Mouse (Mus musculus) liver, postnatal 0 days (tissue): ENCODE measurements at regions not wholly inside any gene's neighbourhood (a gene's known extent, or its start where the extent isn't known, plus 50 kb on each side); places are given as distances from the start of the nearest gene placed in this dataset.

Experiments used
- CTCF ChIP-seq: sonication (generic); IDR thresholded peaks from 2 replicates; pipeline ENCODE4 v1.5.1; 2016; ENCODE audit warnings: antibody characterized with exemption, low read depth
- EP300 ChIP-seq: IDR thresholded peaks from 2 replicates; pipeline ENCODE4 v1.6.1; 2016; ENCODE audit warnings: antibody characterized with exemption, low read depth, mild to moderate bottlenecking

DNA sequence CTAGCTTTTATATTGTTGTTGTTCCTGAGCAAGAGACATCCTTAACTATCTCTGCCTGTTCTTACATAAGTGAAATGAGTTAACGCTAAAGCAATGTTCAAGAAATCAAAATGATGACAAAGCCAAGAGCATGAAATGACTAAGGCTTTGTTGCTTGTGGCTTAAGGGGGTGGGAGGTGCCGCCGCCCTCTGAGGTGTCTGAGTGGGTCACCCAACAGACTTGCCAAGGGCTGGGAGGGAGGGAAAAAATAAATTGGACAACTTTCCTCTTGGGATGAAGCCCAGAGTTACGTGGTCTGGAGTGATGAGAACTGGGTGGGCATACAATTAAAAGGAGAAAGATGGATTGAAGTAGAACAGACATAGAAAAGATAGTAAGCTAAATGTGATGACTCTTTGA, 478.1 kb upstream of the Jag1 start:
- no peak for TF ChIP-seq CTCF
- no peak for TF ChIP-seq EP300
